Mouse (Mus musculus) heart, adult 2 months (tissue): ENCODE measurements around the gene Mum1. TPM values are rescaled to one million over a fixed set of nuclear protein-coding genes. Genes with fewer than 3 reads are reported as not detected.

Source experiments
- DNase-seq, 2 experiments: peaks; one replicate each; pipeline ENCODE4 v3.0.0; 2021
- H3K27ac ChIP-seq: fragments of 200-600 bp; 2 replicates; pipeline ENCODE4 v1.8.1; 2022
- H3K27me3 ChIP-seq: fragments of 200-500 bp; 2 replicates; pipeline ENCODE4 v1.6.1; 2012; ENCODE audit warnings: mild to moderate bottlenecking, low read length, inconsistent platforms, mixed read lengths; ENCODE audit not compliant: control insufficient read depth, insufficient read depth
- H3K36me3 ChIP-seq: fragments of 200-500 bp; 2 replicates; pipeline ENCODE4 v1.6.1; 2012; ENCODE audit warnings: low read length, inconsistent platforms; ENCODE audit not compliant: control insufficient read depth, insufficient read depth
- H3K4me1 ChIP-seq: fragments of 200-500 bp; 2 replicates; pipeline ENCODE4 v1.6.1; 2011; ENCODE audit warnings: low read length; ENCODE audit not compliant: control insufficient read depth, insufficient read depth
- H3K4me3 ChIP-seq: fragments of 200-600 bp; 2 replicates; pipeline ENCODE4 v1.8.1; 2022
- H3K79me2 ChIP-seq: fragments of 200-500 bp; replicated peaks from 2 replicates; pipeline ENCODE4 v1.6.1; 2012; ENCODE audit warnings: mild to moderate bottlenecking, inconsistent platforms, low read length, moderate library complexity, mixed read lengths; ENCODE audit not compliant: control insufficient read depth, insufficient read depth
- H3K9ac ChIP-seq: fragments of 200-500 bp; 2 replicates; pipeline ENCODE4 v1.6.1; 2012; ENCODE audit warnings: low read depth, mild to moderate bottlenecking, control low read depth, inconsistent platforms, low read length, mixed read lengths
- CTCF ChIP-seq: fragments of 200-600 bp; IDR thresholded peaks from 2 replicates; pipeline ENCODE4 v1.8.1; 2022; ENCODE audit warnings: antibody characterized with exemption, mild to moderate bottlenecking, moderate library complexity
- EP300 ChIP-seq: fragments of 200-500 bp; IDR thresholded peaks from 2 replicates; pipeline ENCODE4 v1.6.1; 2011; ENCODE audit warnings: low read depth, low read length, control low read depth; ENCODE audit not compliant: insufficient read depth
- POLR2A ChIP-seq: fragments of 200-500 bp; IDR thresholded peaks from 2 replicates; pipeline ENCODE4 v1.6.1; 2011; ENCODE audit warnings: mild to moderate bottlenecking, low read depth, low read length, control low read depth; ENCODE audit not compliant: insufficient read depth
- WGBS: fragments of 180-500 bp; shearing (Covaris S2); methylation state at CpG from one replicate; pipeline ENCODE4 v1.1.7; 2018; 5-methylcytosine and 5-hydroxymethylcytosine counted together
- intact Hi-C: fragments of 180-260 bp; cut with DNase I; formaldehyde crosslinking; loops from one replicate; pipeline ENCODE4 v1.15.1; 2025
- long read RNA-seq: library from polyadenylated mRNA; stranded (forward); transcript quantifications from one replicate; pipeline ENCODE4 v2.0.0, GENCODE M21; 2021
- polyA plus RNA-seq: library from polyadenylated mRNA; depleted of rRNA; stranded (reverse); fragments of >200 nt; gene quantifications from 2 replicates; pipeline ENCODE4 v1.2.3, GENCODE M21; 2012; rRNA removed
- total RNA-seq, 2 experiments: library from RNA; stranded (reverse); gene quantifications; 2 replicates each; pipeline ENCODE4 v1.2.3; 2021

Gene Mum1
- total RNA-seq (10 to 100 TPM; 11.1 to 11.8 TPM), polyA plus RNA-seq (18.0 and 19.4 TPM in 2 replicates)
- long read RNA-seq, transcript Mum1-201 (14 exons, 2,640 nt) = major isoform, 9 of 23 reads
- long read RNA-seq, partial matches to known transcripts = 8 of 23 reads
- long read RNA-seq, other reads (novel, unspliced or antisense) = 6 of 23 reads

- no peaks in the 10 kb centered on the region for H3K27me3 ChIP-seq
- no peaks in the 10 kb centered on the region; the same call in 1 of the 2 replicates for H3K4me1 ChIP-seq
- DNase-seq = peak; percentile 99 to 100
- 1% methylated on average over 72 of the region's 75 CpGs for WGBS
- no peaks in the 10 kb centered on the region for H3K36me3 ChIP-seq
- peak within 1 kb of the TSS; percentile 90 for H3K27ac ChIP-seq
- intact Hi-C loops = loop anchor here (2.0 to 5.0 kb wide), 3 partner anchors 22 to 49 kb away; partner anchors contain the start of genes Efna2 and Ndufs7
- H3K9ac ChIP-seq = peak within 1 kb of the TSS; percentile 65
- H3K79me2 ChIP-seq = no peaks in the 10 kb centered on the region
- no peak for TF ChIP-seq POLR2A
- 0 out of 2 replicates have a peak, but pooled peaks have one; percentile 11 for TF ChIP-seq EP300
- TF ChIP-seq CTCF = peak; percentile 82
- peak within 1 kb of the TSS; percentile 79 for H3K4me3 ChIP-seq
These were observed at the start of gene Mum1 for GRCm38 (mm10) chr10:80226416-80227165. Mum1 (plus strand) TSS chr10:80226434.

DNA sequence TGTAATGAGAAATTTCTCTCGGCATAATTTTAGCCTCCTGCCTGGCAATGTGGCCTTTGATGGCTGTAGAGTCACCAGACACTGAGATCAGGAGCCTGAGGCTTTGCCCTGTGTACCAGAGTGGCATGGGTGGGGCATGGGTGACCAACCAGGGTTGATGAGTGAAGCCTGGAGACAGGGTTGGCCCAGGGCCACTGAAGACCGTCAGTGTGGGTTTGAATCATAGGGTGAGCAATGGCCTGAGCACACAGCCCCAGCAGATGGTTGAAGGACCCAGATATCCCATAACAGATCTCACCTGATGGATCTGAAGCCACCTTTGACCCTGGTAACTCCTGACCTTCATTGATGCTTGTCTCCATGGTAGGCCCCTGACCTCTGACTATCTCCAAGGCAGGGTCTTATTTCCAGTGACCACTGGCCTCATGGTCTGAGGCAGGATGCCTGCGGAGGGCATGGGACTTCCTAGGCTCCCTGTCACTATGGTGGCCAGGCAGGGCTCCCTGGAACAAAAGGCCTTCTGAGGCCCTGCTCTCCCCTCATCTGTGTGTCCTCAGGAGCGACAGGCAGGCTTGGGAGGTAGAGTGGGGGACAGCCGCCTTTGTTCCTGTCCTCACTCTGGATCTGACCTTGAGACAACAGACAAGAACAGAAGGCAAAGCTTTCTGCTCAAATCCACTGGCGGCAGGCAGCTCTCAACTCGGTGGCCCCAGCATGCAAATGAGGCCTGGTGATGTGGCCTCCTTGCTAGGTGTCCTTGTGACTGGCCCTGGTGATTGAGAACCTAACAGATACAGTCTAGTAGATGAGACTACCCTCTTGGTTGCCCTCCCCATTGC lies 48.6 kb upstream of the Mum1 start:
- TF ChIP-seq POLR2A = no peak
- TF ChIP-seq EP300 = no peak
- no peak for TF ChIP-seq CTCF
- Histone ChIP-seq H3K9ac (no peak overlapping the region), H3K79me2 (no peaks in the 10 kb centered on the region), H3K36me3 (no peaks in the 10 kb centered on the region), H3K27ac (no peak overlapping the region), H3K4me3 (no peak overlapping the region), H3K4me1 (peaks cover 1% of the 10 kb centered on the region; the same call in 1 of the 2 replicates), H3K27me3 (no peaks in the 10 kb centered on the region)
- intact Hi-C loops = loop anchor here (5.0 to 10.0 kb wide), 3 partner anchors 50 to 195 kb away; partner anchors contain the start of genes 2310011J03Rik, Mum1, Pcsk4 and Reep6
- WGBS = 82% methylated on average over 7 of the region's 7 CpGs
- DNase-seq = no peak

GRCm38 (mm10) chr10:80179068-80180051 lies 46.9 kb upstream of the Mum1 start, which contains the start of gene Efna2:
Efna2 (plus strand) TSS chr10:80179482.
- Histone ChIP-seq H3K4me1 (no peaks in the 10 kb centered on the region), H3K79me2 (no peaks in the 10 kb centered on the region), H3K9ac (peak within 1 kb of the TSS; percentile 70), H3K27me3 (no peaks in the 10 kb centered on the region), H3K27ac (peak within 1 kb of the TSS; percentile 40; the same call in 1 of the 2 replicates), H3K36me3 (no peaks in the 10 kb centered on the region), H3K4me3 (peak within 1 kb of the TSS; percentile 58)
- TF ChIP-seq EP300 (no peak), CTCF (no peak), POLR2A (no peak)
- 10% methylated on average over 94 of the region's 106 CpGs for WGBS
- DNase-seq = peak; percentile 68 to 73
- intact Hi-C loops = loop anchor here (5.0 to 10.0 kb wide), 3 partner anchors 48 to 193 kb away; partner anchors contain the start of genes 2310011J03Rik, Mum1, Pcsk4 and Reep6

GRCm38 (mm10) chr10:80180288-80180687 lies 45.9 kb upstream of the Mum1 start:
- no peak for DNase-seq

GRCm38 (mm10) chr10:80180823-80181222 lies 45.4 kb upstream of the Mum1 start:
- TF ChIP-seq POLR2A (no peak), EP300 (no peak), CTCF (no peak)
- Histone ChIP-seq H3K9ac (no peak overlapping the region), H3K27me3 (no peaks in the 10 kb centered on the region), H3K36me3 (no peaks in the 10 kb centered on the region), H3K79me2 (no peaks in the 10 kb centered on the region), H3K4me3 (no peak overlapping the region), H3K4me1 (no peaks in the 10 kb centered on the region), H3K27ac (no peak overlapping the region)
- WGBS = 76% methylated on average over 5 of the region's 5 CpGs
- no peak for DNase-seq
- intact Hi-C loops = no loop called here

More at GRCm38 (mm10) chr10:80180288-80180687, 45.9 kb upstream of the Mum1 start:
- H3K79me2 ChIP-seq = no peaks in the 10 kb centered on the region
- intact Hi-C loops = no loop called here
- H3K27ac ChIP-seq = no peak overlapping the region
- TF ChIP-seq EP300 (no peak), POLR2A (no peak), CTCF (no peak)
- H3K4me3 ChIP-seq = no peak overlapping the region
- 64% methylated on average over 6 of the region's 6 CpGs for WGBS
- H3K36me3 ChIP-seq = no peaks in the 10 kb centered on the region
- H3K27me3 ChIP-seq = no peaks in the 10 kb centered on the region
- no peaks in the 10 kb centered on the region for H3K4me1 ChIP-seq
- no peak overlapping the region for H3K9ac ChIP-seq
